Mouse (Mus musculus): ENCODE results near the gene Nudt7. TPM values are rescaled to one million over a fixed set of nuclear protein-coding genes. Genes with fewer than 3 reads are reported as not detected.

Gene Nudt7
- polyA plus RNA-seq, 1 experiment from 2014 or later, result 16.1 TPM

GRCm38 (mm10) chr8:114142199-114142598, 8.8 kb downstream of the Nudt7 start:
- DNase-seq (ENCODE audit: low spot score), result no peak

- no peak for DNase-seq (ENCODE audit: low spot score)
These were observed 10.4 kb downstream of the Nudt7 start for GRCm38 (mm10) chr8:114143645-114144290.

- no peak for DNase-seq (ENCODE audit: low spot score)
These were observed 20.1 kb downstream of the Nudt7 start for GRCm38 (mm10) chr8:114153311-114154045.

GRCm38 (mm10) chr8:114158586-114158985, 25.2 kb downstream of the Nudt7 start:
- DNase-seq (ENCODE audit: low spot score), result no peak

DNA sequence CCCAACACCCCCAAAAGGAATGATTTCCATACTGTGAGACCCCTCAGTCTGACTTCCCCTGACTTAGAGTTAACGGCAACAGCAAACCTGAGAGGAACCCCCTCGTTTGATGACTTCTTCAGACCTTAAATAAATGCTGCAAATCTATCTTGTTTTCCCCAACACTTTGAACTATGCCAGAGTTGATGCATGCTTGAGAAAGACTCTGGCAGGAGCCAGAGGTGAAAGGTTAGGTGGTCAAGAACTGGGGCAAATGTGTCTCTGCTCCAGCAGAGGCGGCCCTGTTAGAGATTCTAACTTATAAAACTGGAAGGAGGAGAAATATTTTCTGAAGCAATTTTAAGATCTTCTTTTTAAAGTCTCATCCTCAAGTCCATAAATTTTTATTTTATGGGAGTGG, 26.3 kb downstream of the Nudt7 start:
- DNase-seq (ENCODE audit: low spot score), result no peak

DNA sequence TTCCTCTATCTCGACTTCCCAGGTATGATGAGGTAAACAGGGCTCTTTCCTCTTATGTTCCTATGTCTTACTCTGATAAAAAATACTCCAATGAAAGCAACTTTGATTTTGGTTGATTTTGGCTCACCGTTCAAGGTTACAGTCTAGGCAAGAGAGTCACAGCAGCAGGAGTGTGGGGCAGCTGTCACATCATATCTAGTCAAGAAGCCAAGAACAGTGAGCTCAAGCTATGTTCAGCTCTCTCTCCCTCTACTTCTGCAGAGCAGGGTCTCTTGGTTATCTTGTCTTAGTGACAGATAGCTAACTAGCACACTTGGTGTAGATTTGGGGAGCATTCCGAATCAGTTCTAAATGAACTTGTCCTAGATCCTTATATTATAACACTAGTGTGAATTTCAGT, 30.5 kb downstream of the Nudt7 start:
- no peak for DNase-seq (ENCODE audit: low spot score)

- DNase-seq (ENCODE audit: low spot score), result no peak
These were observed 31.2 kb downstream of the Nudt7 start for GRCm38 (mm10) chr8:114164444-114165096.

DNA sequence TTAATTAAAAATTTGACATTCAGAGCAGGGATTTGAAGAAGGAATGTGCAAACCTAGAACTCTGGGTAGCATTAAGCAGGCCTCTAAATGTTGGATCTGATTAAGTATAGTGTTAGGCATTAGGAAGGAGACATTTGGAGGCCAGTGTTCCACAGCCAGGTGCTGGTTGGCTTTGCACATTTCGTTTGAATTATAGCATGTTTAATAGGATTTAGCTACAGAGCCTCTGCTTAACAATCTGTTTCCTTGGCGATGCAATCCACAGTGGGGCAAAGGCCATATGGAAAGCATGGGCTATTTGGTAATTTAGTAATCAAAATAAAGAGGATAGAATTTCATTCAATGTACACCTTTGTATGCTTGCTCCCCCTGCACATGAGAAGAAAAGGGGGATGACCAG, 32.4 kb downstream of the Nudt7 start:
- no peak for DNase-seq (ENCODE audit: low spot score)

- no peak for DNase-seq (ENCODE audit: low spot score)
These were observed 43.4 kb downstream of the Nudt7 start for GRCm38 (mm10) chr8:114176721-114177120.

DNA sequence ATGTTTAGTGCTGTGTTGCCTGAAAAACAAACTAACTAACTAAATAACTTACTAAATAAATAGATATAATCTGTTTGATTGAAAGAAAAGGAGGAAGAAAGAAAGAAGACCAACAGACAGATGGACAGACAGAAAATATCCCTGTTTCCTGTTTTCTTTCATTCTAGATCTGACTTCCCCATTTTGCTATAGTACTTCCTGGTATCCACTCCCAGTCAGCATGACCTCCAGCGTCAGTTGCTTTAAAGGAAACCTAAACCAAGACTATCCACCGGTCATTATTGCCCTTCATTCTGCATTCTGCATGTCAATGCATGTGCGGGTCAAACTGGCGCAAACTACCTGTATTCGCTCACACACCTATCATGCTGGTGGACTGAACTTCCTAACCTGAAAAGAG, 60.0 kb downstream of the Nudt7 start:
- DNase-seq (ENCODE audit: low spot score), result no peak

DNA sequence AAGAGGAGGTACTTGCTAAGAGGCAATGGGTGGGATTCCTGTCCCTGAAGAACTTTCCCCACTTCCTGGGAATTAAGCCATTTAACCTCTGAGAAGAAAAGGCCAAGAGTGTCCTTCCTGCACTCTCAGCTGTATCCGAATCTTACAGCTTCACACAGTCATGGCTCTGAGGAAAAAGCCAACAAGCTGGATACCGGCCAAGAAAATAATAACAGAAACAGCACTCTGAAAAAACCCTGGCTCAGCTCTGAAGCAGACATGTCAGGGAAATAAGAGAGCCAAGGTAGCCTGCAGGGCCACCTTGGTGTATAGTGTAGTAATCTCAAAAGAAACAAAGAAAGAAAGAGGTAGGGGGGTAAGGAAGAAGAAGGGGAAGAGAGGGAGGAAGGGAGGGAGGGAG, 65.6 kb downstream of the Nudt7 start:
- no peak for DNase-seq (ENCODE audit: low spot score)

Other genes with a start within 250 kb of the Nudt7 start
- gene Vat1l, start 72.1 kb downstream of the Nudt7 start, polyA plus RNA-seq (2015; fragmentation: Nextera tagmentation; extraction: Ambion mirVana), result 0.05 and 0.12 TPM in 2 replicates

Data from thymus, postnatal 0 days (tissue).